Comparison of ENCODE assay signal across 35 mouse cellular contexts in genomic region chr6:92960997-92961396, GRCm38 (mm10).
"Had no signal": no experiment of that assay in that cellular context is flagged by ENCODE, and none has a peak within 500 bp of the region (broad histone marks: within the 10 kb centered on the region; RNA-seq: fewer than 3 reads in every experiment).

No protein-coding gene starts in this region.

- H3K4me3 ChIP-seq: heart, embryonic 10.5 days; heart, embryonic 12.5 days; heart, embryonic 13.5 days; heart, embryonic 15.5 days; hindbrain, embryonic 10.5 days; hindbrain, embryonic 12.5 days; hindbrain, embryonic 13.5 days; hindbrain, embryonic 15.5 days; intestine, embryonic 15.5 days; kidney, embryonic 15.5 days; layer of hippocampus, adult 2 months had no signal

- ATAC-seq: hindbrain, embryonic 16.5 days; hindbrain, postnatal 0 days; inflammation-experienced regulatory T-cells, adult 6 months; intestine, embryonic 15.5 days; intestine, embryonic 16.5 days; intestine, postnatal 0 days had no signal

- H3K4me1 ChIP-seq: heart, embryonic 12.5 days; heart, embryonic 15.5 days; hindbrain, embryonic 12.5 days; hindbrain, embryonic 13.5 days; hindbrain, embryonic 15.5 days; intestine, embryonic 15.5 days; kidney, embryonic 15.5 days had no signal

- H3K9me3 ChIP-seq: heart, embryonic 10.5 days; heart, embryonic 12.5 days; heart, embryonic 15.5 days; hindbrain, embryonic 13.5 days; hindbrain, embryonic 15.5 days; intestine, embryonic 15.5 days; kidney, embryonic 15.5 days had no signal

- H3K27me3 ChIP-seq: heart, embryonic 12.5 days; heart, embryonic 13.5 days; heart, embryonic 15.5 days; hindbrain, embryonic 12.5 days; hindbrain, embryonic 13.5 days; hindbrain, embryonic 15.5 days; intestine, embryonic 15.5 days; kidney, embryonic 15.5 days had no signal

- H3K36me3 ChIP-seq: heart, embryonic 10.5 days; heart, embryonic 13.5 days; heart, embryonic 15.5 days; hindbrain, embryonic 10.5 days; hindbrain, embryonic 12.5 days; hindbrain, embryonic 13.5 days; hindbrain, embryonic 15.5 days; intestine, embryonic 15.5 days; kidney, embryonic 15.5 days had no signal

- H3K4me2 ChIP-seq: heart, embryonic 11.5 days; heart, embryonic 12.5 days; heart, embryonic 13.5 days; heart, embryonic 15.5 days; hindbrain, embryonic 12.5 days; hindbrain, embryonic 13.5 days; hindbrain, embryonic 14.5 days; hindbrain, embryonic 15.5 days; intestine, embryonic 15.5 days; kidney, embryonic 15.5 days had no signal

- DNase-seq: heart, postnatal 10 days; heart, postnatal 14 days; heart, postnatal 36 days; heart, postnatal 4 days; kidney, adult 11 months; kidney, adult 18-20 months; kidney, adult 2 months; kidney, adult 8-10 months; kidney, adult 9 months; kidney, postnatal 10 days; kidney, postnatal 14 days; kidney, postnatal 25 days; kidney, postnatal 36 days; kidney, postnatal 4 days; layer of hippocampus, adult 9-11 months; layer of hippocampus, postnatal 36 days had no signal

- H3K27ac ChIP-seq: heart, embryonic 10.5 days; heart, embryonic 13.5 days; heart, embryonic 15.5 days; hindbrain, embryonic 10.5 days; hindbrain, embryonic 12.5 days; hindbrain, embryonic 13.5 days; hindbrain, embryonic 14.5 days; hindbrain, embryonic 15.5 days; hindbrain, postnatal 0 days; intestine, embryonic 15.5 days; kidney, embryonic 15.5 days; kidney, postnatal 0 days; layer of hippocampus, adult 2 months had no signal

- H3K9ac ChIP-seq: heart, embryonic 12.5 days; heart, embryonic 13.5 days; heart, embryonic 15.5 days; hindbrain, embryonic 12.5 days; hindbrain, embryonic 13.5 days; hindbrain, embryonic 14.5 days; hindbrain, embryonic 15.5 days; intestine, embryonic 15.5 days; kidney, embryonic 15.5 days had no signal
